Mouse (Mus musculus) 416B (cell line): ENCODE data around the gene Adamts17.

ENCODE experiments used
- DNase-seq: peaks from one replicate; pipeline ENCODE4 v3.0.0; 2011; ENCODE audit warnings: low read depth

Adamts17 gene

GRCm38 (mm10) chr7:67032616-67033015, 193.1 kb downstream of the Adamts17 start:
- DNase-seq: no peak

DNA sequence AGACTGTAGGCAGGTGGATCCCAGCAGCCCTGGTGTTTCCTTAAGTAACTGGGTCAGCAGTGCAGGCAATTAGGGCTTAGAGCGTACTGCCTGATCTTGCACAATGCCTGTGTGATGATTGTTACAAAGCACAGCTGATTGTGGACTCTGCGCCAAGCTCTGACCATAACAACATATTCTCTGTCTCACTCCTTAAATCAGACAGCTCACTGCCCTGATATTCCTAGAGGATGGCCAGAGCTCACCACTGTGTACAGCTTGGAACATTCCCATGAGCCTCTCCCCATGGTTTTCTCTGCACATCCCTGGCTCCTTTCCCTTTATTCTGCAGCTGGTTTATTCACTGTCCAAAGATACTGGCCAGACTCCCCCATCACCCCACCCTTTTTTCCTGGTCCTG, 194.8 kb downstream of the Adamts17 start:
- no peak for DNase-seq

DNA sequence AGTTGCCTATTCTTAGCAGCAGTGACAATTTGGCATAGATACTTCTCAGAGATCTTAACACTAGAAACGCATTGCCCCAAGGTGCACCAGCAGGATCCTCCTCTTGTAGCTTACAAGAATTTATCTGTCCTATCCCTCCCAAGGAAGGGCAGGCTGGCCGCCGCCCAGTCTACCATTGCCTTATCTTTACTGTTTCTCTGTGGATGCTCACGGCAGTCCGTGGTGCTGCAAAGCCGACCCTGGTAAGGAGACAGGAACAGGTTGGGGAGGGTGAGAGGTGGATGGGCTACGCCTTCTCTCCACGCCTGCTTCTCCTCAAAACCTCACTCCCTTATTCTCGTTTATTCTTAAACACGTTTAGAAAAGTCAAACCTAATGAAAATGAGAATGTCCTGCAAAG, 195.7 kb downstream of the Adamts17 start:
- DNase-seq: no peak

DNA sequence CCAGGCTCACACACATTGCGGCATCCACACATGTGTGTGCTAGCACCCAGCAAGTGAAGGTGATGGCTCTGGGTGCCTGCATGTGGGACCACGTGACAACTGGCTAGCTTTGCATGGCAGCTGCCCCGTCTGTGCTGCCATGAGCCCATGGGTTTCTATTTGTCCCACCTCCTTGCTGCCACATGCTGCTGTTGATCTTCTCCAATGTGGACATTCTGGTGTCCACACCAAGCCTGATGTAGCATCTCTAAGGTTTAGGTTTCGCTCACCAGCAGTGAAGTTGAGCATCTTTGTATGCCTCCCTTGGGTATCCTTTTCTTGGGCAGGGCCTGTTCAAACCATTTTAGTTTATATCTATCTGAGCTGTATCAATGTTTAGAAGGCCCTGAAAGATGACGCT, 196.1 kb downstream of the Adamts17 start:
- DNase-seq: no peak

- DNase-seq: no peak
Observed at GRCm38 (mm10) chr7:67036502-67037485, 197.3 kb downstream of the Adamts17 start.

- DNase-seq: no peak
Observed at GRCm38 (mm10) chr7:67037726-67038520, 198.4 kb downstream of the Adamts17 start.

- DNase-seq: no peak
Observed at GRCm38 (mm10) chr7:67039143-67039542, 199.6 kb downstream of the Adamts17 start.

- DNase-seq: no peak
Observed at GRCm38 (mm10) chr7:67039861-67040260, 200.3 kb downstream of the Adamts17 start.

GRCm38 (mm10) chr7:67041685-67042084, 202.2 kb downstream of the Adamts17 start:
- no peak for DNase-seq

DNA sequence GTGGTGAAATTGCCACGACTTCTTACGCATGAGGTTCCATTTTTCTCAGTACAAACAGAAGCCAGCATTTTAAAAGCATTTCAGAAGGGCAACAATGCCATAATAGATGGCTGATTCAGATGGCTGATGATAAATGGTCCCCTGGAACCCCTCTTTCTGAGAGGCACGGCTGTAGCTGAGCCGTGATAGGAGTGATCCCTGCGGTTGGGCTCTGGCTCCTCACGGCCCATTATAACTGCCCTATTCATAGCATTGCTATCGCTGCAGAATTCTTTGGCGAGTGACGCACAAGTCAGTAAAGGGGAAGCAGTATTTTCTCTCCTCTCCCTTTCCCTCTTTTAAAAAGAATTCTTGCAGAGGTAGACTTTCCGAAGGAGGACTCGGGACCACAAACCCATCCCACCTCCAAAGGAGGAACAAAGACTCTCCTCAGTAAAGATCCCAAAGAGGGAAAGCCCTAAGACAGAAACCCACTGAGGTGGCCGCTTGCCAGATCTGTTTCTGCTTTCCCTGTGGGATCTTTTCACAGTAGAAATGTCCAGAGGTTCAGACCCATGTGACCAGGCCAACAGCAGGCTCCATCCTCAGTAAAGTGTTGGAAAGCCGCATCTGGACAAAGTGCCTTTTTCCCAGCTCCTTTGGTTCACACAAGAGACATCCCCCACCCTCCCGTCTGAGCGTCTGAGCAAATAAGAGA, 204.7 kb downstream of the Adamts17 start:
- no peak for DNase-seq

- no peak for DNase-seq
Observed at GRCm38 (mm10) chr7:67045202-67045601, 205.7 kb downstream of the Adamts17 start.

DNA sequence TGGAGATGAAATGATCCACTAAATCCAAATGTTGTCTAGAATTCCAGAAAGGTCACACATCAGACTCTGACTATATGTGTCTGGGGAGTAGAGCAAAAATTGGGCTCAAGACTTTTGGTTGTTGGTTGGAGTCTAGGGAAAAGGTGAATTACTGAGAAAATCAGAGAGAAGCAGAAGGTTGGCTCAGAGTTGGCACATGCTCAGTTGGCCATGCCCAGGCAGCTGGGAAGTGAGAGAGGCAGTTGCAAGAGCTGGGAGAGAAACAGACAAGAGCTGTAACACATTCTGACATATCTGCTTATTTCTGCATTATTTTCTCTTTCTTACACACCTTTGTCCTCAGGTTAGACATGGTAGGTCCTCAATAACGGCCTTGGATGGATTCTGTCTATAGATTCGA, 209.7 kb downstream of the Adamts17 start:
- DNase-seq: no peak

- DNase-seq: no peak
Observed at GRCm38 (mm10) chr7:67050424-67050823, 210.9 kb downstream of the Adamts17 start.

GRCm38 (mm10) chr7:67051089-67051718, 211.7 kb downstream of the Adamts17 start:
- peak; percentile 29 for DNase-seq

GRCm38 (mm10) chr7:67054876-67055275, 215.3 kb downstream of the Adamts17 start:
- no peak for DNase-seq

DNA sequence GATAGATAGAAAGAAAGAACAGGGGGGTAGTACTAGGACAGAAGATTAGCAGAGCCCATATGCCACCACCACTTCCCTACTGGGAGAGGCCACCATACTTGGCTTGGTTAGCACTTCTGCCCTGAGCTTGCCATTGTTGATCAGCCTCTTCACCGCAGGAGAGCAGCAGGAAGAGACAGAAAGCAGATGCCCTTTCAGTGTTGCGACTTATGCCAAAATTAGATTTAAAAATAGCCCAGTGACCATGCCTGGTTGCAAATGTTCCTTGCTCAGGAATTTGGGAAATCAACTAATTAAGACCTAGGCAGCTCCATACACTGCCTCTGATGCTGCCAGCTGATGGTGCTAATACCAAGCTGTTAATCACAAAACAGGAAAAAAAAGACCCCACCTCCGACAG, 216.0 kb downstream of the Adamts17 start:
- no peak for DNase-seq

GRCm38 (mm10) chr7:67061756-67062155, 222.2 kb downstream of the Adamts17 start:
- peak; percentile 21 for DNase-seq

DNA sequence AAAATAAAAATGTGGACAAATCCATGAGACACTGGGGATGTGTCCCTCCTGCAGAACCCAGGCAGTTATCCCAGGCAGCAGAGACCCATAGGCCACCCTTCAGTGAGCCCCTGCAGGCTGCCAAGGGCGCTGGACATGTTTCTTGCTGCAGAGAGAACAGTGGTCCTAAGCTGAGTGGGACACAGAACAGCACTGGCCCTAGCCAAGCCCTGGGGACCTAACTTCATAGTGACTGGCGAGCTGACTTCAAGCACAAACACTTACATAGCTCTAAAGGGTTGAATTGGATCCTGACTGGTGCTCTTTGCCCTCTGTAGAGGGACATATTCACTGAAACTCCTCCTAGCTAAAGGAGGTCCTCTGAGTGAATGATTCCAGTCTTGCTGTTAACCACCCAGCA, 223.0 kb downstream of the Adamts17 start:
- DNase-seq: no peak

- no peak for DNase-seq
Observed at GRCm38 (mm10) chr7:67064627-67065305, 225.2 kb downstream of the Adamts17 start.

- no peak for DNase-seq
Observed at GRCm38 (mm10) chr7:67065631-67066030, 226.1 kb downstream of the Adamts17 start.

DNA sequence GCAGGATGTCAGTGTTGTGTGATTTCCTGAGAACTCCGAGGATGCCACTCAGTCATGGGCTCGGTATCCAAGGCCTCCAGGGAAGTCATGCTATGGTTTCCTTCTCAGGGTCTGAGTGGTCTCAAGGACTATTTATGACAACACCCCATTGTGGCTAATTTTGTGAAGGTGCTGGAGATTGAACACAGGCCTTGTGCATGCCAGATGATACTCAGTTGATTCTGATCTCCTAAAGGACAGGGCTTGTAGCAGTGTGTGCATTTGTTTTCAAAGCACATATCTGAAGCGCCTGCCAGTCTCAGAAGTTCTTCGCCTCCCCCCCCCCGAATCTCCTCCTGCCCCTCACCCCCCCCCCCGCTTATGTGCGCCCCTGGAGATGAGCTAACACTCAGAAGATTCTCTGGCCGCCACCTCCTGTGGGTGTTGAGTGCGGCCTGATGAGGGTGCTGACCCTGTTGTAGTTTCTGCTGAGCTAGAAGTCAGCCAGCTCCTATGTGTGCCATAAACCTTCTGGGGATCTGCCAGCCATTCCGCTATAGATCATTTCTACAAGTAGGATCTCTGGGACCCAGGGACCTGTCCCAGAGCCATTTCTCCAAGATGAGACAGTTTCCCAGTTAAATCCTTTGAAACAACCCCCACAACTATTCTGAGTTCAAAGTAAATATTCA, 232.6 kb downstream of the Adamts17 start:
- DNase-seq: no peak
